Mouse (Mus musculus) heart, postnatal 0 days (tissue): ENCODE measurements around the gene Nup50.

Experiments used
- CTCF ChIP-seq: IDR thresholded peaks from 2 replicates; pipeline ENCODE4 v1.5.1; 2016; ENCODE audit warnings: antibody characterized with exemption, control low read depth, low read depth
- EP300 ChIP-seq: IDR thresholded peaks from 2 replicates; pipeline ENCODE4 v1.6.1; 2016; ENCODE audit warnings: antibody characterized with exemption, low read depth

DNA sequence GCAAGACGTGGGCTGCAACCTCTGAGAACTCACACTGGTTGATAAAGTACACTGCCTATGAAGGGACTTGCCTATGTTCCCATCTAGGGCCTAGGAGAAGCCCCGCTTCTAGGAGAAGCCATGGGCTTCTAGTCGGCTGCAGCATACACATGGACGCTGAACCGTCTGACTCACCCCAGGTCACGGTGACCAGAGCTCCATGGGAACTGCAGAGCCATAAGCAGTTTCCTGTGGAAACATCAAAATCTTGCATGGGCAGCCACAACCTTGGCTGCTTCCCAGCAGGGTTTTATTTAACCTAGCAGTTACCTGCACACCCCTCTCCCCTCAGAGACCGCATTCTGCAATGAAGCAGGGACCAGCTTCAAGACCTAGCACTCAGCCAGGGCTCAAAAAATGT, 60.5 kb downstream of the Nup50 start:
- TF ChIP-seq CTCF: no peak
- no peak for TF ChIP-seq EP300
